Mouse (Mus musculus) brain, adult 2 months (tissue): ENCODE measurements around the gene 4930564D02Rik.

Experiments
- DNase-seq: peaks from one replicate; pipeline ENCODE4 v3.0.0; 2011; ENCODE audit warnings: low read depth, low spot score

4930564D02Rik gene

GRCm38 (mm10) chr3:105066544-105066943, at the start of gene 4930564D02Rik:
4930564D02Rik (plus strand) TSS chr3:105066844.
- no peak for DNase-seq

- no peak for DNase-seq
Observed at GRCm38 (mm10) chr3:105017314-105017713, 49.3 kb upstream of the 4930564D02Rik start.

- DNase-seq, result no peak
Observed at GRCm38 (mm10) chr3:105018085-105018782, 48.4 kb upstream of the 4930564D02Rik start.

- peak; percentile 20 for DNase-seq
Observed at GRCm38 (mm10) chr3:105018783-105019105, 47.9 kb upstream of the 4930564D02Rik start.

GRCm38 (mm10) chr3:105019826-105020692, 46.6 kb upstream of the 4930564D02Rik start:
- peak; percentile 19 for DNase-seq

- DNase-seq, result peak; percentile 38
Observed at GRCm38 (mm10) chr3:105023371-105024005, 43.2 kb upstream of the 4930564D02Rik start.

- peak; percentile 55 for DNase-seq
Observed at GRCm38 (mm10) chr3:105036281-105036847, 30.3 kb upstream of the 4930564D02Rik start.

- DNase-seq, result no peak
Observed at GRCm38 (mm10) chr3:105037240-105037770, 29.3 kb upstream of the 4930564D02Rik start.

GRCm38 (mm10) chr3:105040002-105040401, 26.6 kb upstream of the 4930564D02Rik start:
- no peak for DNase-seq

GRCm38 (mm10) chr3:105040983-105041625, 25.5 kb upstream of the 4930564D02Rik start:
- peak; percentile 61 for DNase-seq

GRCm38 (mm10) chr3:105043746-105044145, 22.9 kb upstream of the 4930564D02Rik start:
- no peak for DNase-seq

- peak; percentile 61 for DNase-seq
Observed at GRCm38 (mm10) chr3:105046870-105047269, 19.8 kb upstream of the 4930564D02Rik start.

- peak; percentile 77 for DNase-seq
Observed at GRCm38 (mm10) chr3:105047616-105048015, 19.0 kb upstream of the 4930564D02Rik start.

GRCm38 (mm10) chr3:105049848-105050247, 16.8 kb upstream of the 4930564D02Rik start:
- DNase-seq, result peak; percentile 21

- no peak for DNase-seq
Observed at GRCm38 (mm10) chr3:105051103-105051502, 15.5 kb upstream of the 4930564D02Rik start.

GRCm38 (mm10) chr3:105052171-105052936, 14.3 kb upstream of the 4930564D02Rik start:
- DNase-seq, result peak; percentile 24

GRCm38 (mm10) chr3:105052937-105053697, 13.5 kb upstream of the 4930564D02Rik start, which contains the start of gene Cttnbp2nl:
Cttnbp2nl (minus strand) TSS chr3:105053146.
- peak; percentile 100 for DNase-seq

- no peak for DNase-seq
Observed at GRCm38 (mm10) chr3:105053698-105054001, 13.0 kb upstream of the 4930564D02Rik start.

- peak; percentile 85 for DNase-seq
Observed at GRCm38 (mm10) chr3:105054952-105055351, 11.7 kb upstream of the 4930564D02Rik start.

- DNase-seq, result no peak
Observed at GRCm38 (mm10) chr3:105055666-105056065, 11.0 kb upstream of the 4930564D02Rik start.
